Mouse (Mus musculus) heart, postnatal 0 days (tissue): Measurements from ENCODE around the gene Ell. TPM values are rescaled to one million over a fixed set of nuclear protein-coding genes. Genes with fewer than 3 reads are reported as not detected.

ENCODE experiments used
- ATAC-seq: fragments of 200-750 bp; cut with Nextera tagmentation; 2 replicates; pipeline ENCODE4 v1.8.0; 2017; ENCODE audit warnings: low read depth, moderate number of reproducible peaks, moderate library complexity; ENCODE audit not compliant: insufficient read depth
- DNase-seq: peaks from one replicate; pipeline ENCODE4 v3.0.0-alpha.2; 2016; ENCODE audit warnings: low spot score
- H3K27ac ChIP-seq: fragments of 300-500 bp; sonication (generic); 2 replicates; pipeline ENCODE4 v1.5.1; 2014; ENCODE audit warnings: low read depth, mild to moderate bottlenecking
- H3K27me3 ChIP-seq: fragments of 300-500 bp; sonication (generic); 2 replicates; pipeline ENCODE4 v1.6.1; 2014; ENCODE audit warnings: low read length, mixed read lengths; ENCODE audit not compliant: control insufficient read depth, insufficient read depth
- H3K36me3 ChIP-seq: fragments of 300-500 bp; sonication (generic); replicated peaks from 2 replicates; pipeline ENCODE4 v1.6.1; 2014; ENCODE audit warnings: low read length, mixed read lengths; ENCODE audit not compliant: control insufficient read depth, insufficient read depth
- H3K4me1 ChIP-seq: fragments of 300-500 bp; sonication (generic); 2 replicates; pipeline ENCODE4 v1.6.1; 2014; ENCODE audit warnings: antibody characterized with exemption; ENCODE audit not compliant: control insufficient read depth, insufficient read depth
- H3K4me2 ChIP-seq: fragments of 300-500 bp; sonication (generic); 2 replicates; pipeline ENCODE4 v1.6.1; 2014; ENCODE audit warnings: low read depth, mild to moderate bottlenecking, low read length, moderate library complexity
- H3K4me3 ChIP-seq: fragments of 300-500 bp; sonication (generic); 2 replicates; pipeline ENCODE4 v1.5.1; 2014; ENCODE audit warnings: low read depth, low read length
- H3K9ac ChIP-seq: fragments of 300-500 bp; sonication (generic); replicated peaks from 2 replicates; pipeline ENCODE4 v1.6.1; 2014; ENCODE audit warnings: low read depth, low read length, mixed read lengths
- H3K9me3 ChIP-seq: fragments of 300-500 bp; sonication (generic); replicated peaks from 2 replicates; pipeline ENCODE4 v1.6.1; 2016; ENCODE audit warnings: low read length; ENCODE audit not compliant: control insufficient read depth
- CTCF ChIP-seq: IDR thresholded peaks from 2 replicates; pipeline ENCODE4 v1.5.1; 2016; ENCODE audit warnings: antibody characterized with exemption, control low read depth, low read depth
- EP300 ChIP-seq: IDR thresholded peaks from 2 replicates; pipeline ENCODE4 v1.6.1; 2016; ENCODE audit warnings: antibody characterized with exemption, low read depth
- WGBS: fragments of 180-500 bp; shearing (Covaris S2); extraction: QIAGEN DNeasy Blood & Tissue Kit; methylation state at CpG from one replicate; pipeline ENCODE4 v1.1.7; 2014; 5-methylcytosine and 5-hydroxymethylcytosine counted together
- polyA plus RNA-seq: library from polyadenylated mRNA; unstranded; fragments of >200 nt; fragmentation: Nextera tagmentation; extraction: Ambion mirVana; gene quantifications from 2 replicates; pipeline ENCODE4 v1.2.1, GENCODE M21; 2015
- total RNA-seq: library from RNA; depleted of rRNA; stranded (reverse); fragments of >200 nt; gene quantifications from 2 replicates; pipeline ENCODE4 v1.2.3, GENCODE M21; 2014; ENCODE audit warnings: low replicate concordance; rRNA removed

Gene Ell
- 7.3 and 13.9 TPM in 2 replicates for total RNA-seq
- 7.9 and 9.1 TPM in 2 replicates for polyA plus RNA-seq

DNA sequence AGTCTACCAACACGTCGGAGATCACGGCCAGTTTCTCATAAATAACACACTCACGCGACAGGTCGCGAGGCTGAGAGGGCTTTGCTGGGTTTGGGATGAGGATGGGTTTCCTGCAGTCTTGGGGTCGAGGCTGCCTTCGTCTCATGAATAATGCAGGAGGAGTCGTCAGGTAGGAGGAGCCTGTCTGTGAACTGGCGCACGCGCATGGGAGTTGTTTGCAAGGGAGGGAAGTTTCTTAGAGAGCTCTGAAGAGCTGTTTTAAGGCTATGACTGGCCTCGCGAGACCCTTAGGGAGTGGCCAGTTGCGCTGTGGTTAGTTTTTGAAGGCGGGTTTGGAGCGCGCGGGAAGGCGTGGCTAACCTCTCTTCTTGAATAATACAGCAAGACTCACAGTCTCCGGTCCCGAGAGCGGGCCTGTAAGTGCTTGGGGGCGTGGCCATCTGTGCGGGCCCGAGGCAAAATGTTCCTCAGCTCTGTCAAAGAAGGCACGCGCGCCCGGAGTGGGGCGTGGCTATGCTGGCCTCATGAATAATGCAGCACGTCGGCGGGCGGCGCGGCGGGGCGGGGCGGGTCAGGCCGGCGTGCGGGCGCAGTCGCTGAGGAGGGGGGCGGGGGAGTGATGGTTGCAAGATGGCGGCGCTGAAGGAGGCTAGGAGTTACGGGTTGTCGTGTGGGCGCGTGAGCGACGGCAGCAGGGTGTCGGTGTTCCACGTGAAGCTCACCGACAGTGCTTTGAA lies at the start of gene Ell:
TSS of gene Ell (plus strand) at position 381 of the 737 bp plus-strand sequence.
- Histone ChIP-seq H3K4me2 (peak within 1 kb of the TSS; percentile 88), H3K27ac (peak within 1 kb of the TSS; percentile 95), H3K27me3 (no peaks in the 10 kb centered on the region), H3K36me3 (peaks cover 27% of the 10 kb centered on the region), H3K4me3 (peak within 1 kb of the TSS; percentile 73), H3K4me1 (peaks cover 12% of the 10 kb centered on the region), H3K9me3 (no peaks in the 10 kb centered on the region), H3K9ac (peak within 1 kb of the TSS; percentile 81)
- DNase-seq (peak; percentile 100), ATAC-seq (peak; percentile 90)
- TF ChIP-seq EP300, result 0 out of 2 replicates have a peak, but pooled peaks have one; percentile 3
- TF ChIP-seq CTCF, result no peak
- under 1% methylated on average over 52 of the region's 58 CpGs for WGBS

GRCm38 (mm10) chr8:70489576-70489975 lies 49.7 kb upstream of the Ell start:
- no peak for DNase-seq
- H3K27ac ChIP-seq, result no peak overlapping the region
- no peak overlapping the region; the same call in 1 of the 2 replicates for H3K9ac ChIP-seq
- H3K36me3 ChIP-seq, result no peaks in the 10 kb centered on the region
- no peak for ATAC-seq
- H3K4me2 ChIP-seq, result peak overlapping the region; percentile 59
- 1% methylated on average over 30 of the region's 41 CpGs for WGBS
- TF ChIP-seq EP300 (no peak), CTCF (no peak)
- H3K27me3 ChIP-seq, result peaks cover 99% of the 10 kb centered on the region
- H3K4me3 ChIP-seq, result peak overlapping the region; percentile 38
- H3K4me1 ChIP-seq, result peaks cover 27% of the 10 kb centered on the region
- H3K9me3 ChIP-seq, result no peaks in the 10 kb centered on the region

DNA sequence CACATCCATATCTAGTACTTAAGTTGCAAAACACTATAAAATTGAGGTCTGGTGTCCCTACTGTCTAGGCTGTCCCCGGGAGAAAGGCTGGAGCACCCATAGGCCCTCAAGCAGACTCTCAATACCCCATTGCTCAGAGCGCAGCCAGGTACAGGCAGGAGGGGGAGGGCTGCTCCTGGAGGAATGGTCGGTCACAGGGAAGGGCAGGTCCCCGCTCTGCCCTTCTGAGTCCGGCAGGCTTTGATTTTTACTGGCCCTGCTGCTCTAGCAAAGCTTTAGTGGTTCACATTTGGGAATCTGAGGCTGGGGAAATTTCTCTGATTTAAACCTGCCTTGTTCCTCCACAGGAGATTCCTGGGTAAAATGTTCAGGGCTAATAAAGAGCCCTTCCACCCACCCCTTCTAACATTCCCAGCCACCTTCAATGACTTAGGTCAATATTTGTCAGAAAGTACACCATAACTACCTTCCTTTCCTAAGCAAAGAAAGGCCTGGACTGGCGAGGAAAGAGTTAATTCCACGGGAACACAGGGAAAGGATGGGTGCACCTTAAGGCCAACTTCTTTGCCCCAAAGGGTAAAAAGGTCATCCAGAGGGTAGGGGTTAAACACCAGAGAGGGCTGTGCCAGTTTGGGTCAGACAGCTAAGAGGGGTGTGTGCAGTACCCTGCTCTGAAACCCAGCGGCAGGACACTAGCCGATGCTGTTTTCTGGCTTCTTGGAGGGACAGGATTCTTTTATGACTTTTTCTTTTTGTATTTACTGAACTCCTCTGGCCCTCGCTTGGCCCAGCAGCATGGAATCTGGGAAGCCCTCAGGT lies 49.0 kb upstream of the Ell start:
- Histone ChIP-seq H3K4me2 (no peak overlapping the region), H3K9ac (no peak overlapping the region), H3K27me3 (peaks cover 99% of the 10 kb centered on the region), H3K27ac (no peak overlapping the region), H3K4me3 (no peak overlapping the region), H3K9me3 (no peaks in the 10 kb centered on the region), H3K4me1 (peaks cover 27% of the 10 kb centered on the region), H3K36me3 (no peaks in the 10 kb centered on the region)
- TF ChIP-seq EP300, result no peak
- TF ChIP-seq CTCF, result no peak
- DNase-seq (no peak), ATAC-seq (no peak)
- 24% methylated on average over 10 of the region's 10 CpGs for WGBS

- TF ChIP-seq CTCF (no peak), EP300 (no peak)
- Histone ChIP-seq H3K4me2 (no peak overlapping the region), H3K4me3 (no peak overlapping the region), H3K36me3 (no peaks in the 10 kb centered on the region), H3K27ac (no peak overlapping the region), H3K9ac (no peak overlapping the region), H3K4me1 (peaks cover 27% of the 10 kb centered on the region), H3K27me3 (peaks cover 99% of the 10 kb centered on the region), H3K9me3 (no peaks in the 10 kb centered on the region)
- WGBS, result 5% methylated on average over 20 of the region's 20 CpGs
- ATAC-seq (no peak), DNase-seq (no peak)
These were observed 48.3 kb upstream of the Ell start for GRCm38 (mm10) chr8:70490880-70491495.
